Mouse (Mus musculus) c-Kit-positive CD71-positive TER-119-negative erythroid progenitor cells, embryonic 14.5 days (primary cell): ENCODE data around the gene Tango2.

Experiments
- DNase-seq: peaks from one replicate; pipeline ENCODE4 v3.0.0-alpha.2; 2013; ENCODE audit warnings: low read depth

Tango2 gene

GRCm38 (mm10) chr16:18383045-18383726 lies 35.3 kb upstream of the Tango2 start:
- no peak for DNase-seq

DNA sequence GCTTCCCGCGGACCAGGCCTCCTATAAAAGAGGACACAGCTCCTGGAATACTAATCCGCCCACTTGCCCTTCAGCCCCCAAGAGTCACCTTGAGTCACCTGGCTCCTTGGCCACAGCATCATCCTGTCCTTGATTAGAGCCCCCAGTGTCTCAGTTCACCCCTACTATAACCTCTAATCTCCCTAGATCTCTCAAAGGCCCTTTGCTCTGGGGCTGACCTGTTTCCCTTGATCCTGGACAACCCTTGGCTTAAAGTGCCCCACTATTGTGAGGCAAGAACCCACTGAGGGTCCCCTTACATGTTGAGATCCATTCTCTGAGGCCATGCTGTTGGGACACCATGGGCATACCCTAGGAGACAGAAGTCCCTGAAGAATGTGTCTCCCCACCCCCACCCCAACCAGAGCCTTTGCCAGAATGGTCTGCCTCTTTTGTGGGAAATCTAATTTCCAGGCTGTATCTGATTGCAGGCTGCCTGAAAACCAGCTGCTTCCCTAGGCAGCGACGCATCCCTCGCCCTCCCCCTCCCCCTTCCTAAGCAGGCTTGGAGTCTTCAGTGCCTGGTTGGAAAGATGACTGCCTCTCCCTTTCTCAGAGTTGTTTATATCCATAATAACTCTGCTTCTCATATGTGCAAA lies 33.8 kb upstream of the Tango2 start:
- DNase-seq, result no peak

DNA sequence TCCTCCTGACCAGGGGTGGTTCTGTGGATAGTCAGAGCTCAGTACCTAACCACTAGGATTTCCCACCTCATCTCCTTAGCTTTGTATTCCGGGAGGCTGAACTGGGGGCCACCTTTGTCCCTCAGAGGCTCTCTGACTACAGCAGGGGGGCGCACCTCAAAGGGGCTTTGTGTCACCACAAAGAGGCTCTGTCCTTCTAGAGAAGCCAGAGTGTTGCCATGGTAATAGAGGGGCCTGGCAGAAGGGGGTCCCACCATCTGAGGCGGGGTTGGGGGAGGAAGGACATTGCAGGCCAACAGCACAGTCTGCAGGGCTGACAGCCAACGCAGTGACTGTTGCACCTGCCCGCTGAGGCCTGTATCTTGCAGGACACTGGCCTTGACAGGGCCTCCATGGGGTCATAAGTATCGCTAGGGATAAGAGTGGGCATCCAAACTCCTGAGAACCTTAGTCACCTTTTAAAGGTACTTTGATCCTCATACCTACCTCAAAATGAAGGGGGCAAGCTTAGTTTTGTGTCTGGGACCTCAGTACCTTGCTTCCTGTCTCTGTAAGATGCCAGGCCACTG lies 32.7 kb upstream of the Tango2 start:
- no peak for DNase-seq

DNA sequence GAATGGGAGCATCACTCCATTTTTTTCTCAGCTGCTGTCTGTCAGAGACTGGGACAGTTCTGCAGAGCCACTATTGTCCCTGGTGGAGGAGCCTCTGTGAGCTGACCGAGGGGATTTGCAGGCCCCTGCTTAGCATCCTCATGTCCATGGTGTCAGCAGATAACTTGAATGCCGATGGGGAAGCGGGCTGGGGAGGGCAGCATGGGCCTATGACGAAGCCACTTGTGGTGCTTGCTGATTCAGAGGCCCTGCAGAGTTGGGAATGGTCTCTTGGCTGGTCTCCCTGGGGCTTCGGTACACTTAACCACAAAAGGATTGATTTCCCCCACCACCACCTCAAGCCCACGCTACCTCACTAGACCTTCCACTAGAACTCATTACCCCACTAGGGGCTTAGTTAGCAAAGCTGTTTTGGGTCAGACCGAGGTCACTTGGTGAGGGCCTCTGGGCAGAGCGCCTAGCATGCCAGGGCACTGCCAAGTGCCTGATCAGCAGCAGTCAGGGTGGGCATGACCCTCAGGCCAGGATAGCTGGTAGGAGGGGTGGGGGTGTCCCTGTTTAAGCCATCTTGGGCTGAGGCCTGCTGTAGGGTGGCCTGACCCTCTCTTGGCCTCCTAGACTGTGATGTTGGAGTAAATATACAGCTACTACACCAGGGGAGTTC lies 31.6 kb upstream of the Tango2 start:
- no peak for DNase-seq

GRCm38 (mm10) chr16:18378489-18378888 lies 30.6 kb upstream of the Tango2 start:
- no peak for DNase-seq

DNA sequence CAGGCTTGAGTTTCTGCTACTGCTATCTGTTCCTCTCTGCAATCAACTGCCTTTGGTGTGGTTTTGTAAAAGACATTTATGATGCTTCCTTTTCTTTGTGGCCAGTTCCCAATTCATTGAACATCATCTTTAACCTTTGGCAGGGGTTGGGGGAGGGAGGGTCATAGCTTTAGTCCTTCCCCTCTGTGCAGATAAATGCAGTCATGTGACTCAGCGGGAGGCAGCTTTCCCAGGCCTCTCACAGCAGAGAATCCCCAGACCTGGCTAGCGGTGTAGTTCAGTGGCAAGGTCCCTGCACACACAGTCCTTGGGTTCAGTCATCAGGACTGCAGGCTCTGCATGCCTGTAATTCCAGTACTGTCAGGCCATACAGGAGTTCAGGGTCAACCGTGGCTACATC lies 29.3 kb upstream of the Tango2 start:
- DNase-seq, result no peak

GRCm38 (mm10) chr16:18376297-18376954 lies 28.5 kb upstream of the Tango2 start:
- no peak for DNase-seq

GRCm38 (mm10) chr16:18373632-18374031 lies 25.7 kb upstream of the Tango2 start:
- no peak for DNase-seq

- peak; percentile 50 for DNase-seq
Measured at GRCm38 (mm10) chr16:18370197-18370596, 22.3 kb upstream of the Tango2 start.

DNA sequence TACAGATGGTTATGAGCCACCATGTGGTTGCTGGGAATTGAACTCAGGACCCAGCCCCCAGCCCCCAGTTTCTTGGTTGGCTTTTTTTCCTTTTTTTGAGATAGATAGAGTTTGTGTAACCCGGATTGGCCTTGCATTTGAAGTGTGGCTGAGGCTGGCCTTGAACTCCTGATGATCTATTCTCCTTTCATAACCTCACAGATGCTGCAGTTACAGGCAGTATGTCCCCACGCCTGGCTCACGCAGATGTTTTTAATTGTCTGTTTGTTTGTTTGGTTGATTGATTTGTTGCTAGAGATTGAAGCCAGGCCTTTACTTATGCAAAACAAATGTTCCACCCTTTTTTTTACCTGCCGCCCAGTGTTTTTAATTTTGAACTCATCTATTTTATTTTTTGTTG lies 18.9 kb upstream of the Tango2 start:
- no peak for DNase-seq

- DNase-seq, result no peak
Measured at GRCm38 (mm10) chr16:18362948-18363347, 15.0 kb upstream of the Tango2 start.

DNA sequence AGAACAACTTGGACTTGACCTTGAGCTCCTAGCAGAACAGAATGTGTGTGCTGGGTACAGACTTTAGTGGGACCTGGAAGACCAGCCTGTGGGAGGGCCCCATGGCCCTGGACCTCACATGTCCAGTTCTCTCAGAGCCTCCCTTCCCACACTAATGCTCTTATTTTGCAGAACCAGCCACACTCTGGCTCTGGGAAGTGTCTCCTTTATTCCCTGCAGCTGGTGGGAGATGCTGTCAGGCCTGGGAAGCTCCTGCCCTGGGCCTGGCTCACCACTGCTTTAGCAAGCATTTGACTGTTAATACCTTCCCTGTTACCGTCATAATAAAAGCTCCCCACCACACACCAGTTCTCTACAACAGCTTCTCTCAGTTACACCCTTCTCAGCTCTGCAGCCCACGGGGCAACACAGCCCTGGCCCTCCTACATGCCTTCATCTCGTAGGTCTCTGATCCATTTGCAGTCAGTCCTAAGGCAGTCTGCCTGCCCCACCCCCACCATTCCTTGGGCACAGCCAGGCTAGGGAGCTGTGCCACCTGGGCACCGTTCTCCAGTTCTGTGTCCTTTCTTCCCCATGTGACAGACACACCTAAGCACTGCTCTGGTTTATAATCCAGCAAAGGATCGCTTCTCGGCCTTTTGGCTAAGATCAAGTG lies 12.4 kb upstream of the Tango2 start:
- no peak for DNase-seq

DNA sequence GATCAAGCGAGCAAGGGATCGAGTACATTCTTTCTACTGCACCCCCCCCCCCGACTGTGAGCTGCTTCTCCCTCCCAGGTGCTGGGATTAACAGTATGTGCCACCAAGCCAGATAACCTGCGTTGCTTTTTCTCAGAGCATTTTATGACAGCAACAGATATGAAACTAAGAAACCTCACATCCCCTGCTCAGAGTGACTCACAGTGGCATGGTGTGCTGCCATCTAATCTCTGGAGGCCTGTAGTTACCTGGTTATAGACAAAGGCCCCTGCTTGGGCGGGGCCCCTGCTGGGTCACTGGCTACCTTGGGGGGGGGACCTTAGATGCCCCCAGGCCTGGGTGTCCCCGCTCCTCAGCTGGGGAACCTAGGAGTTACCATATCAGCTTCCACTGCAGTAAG lies 10.1 kb upstream of the Tango2 start:
- DNase-seq, result no peak

GRCm38 (mm10) chr16:18356961-18357360 lies 9.1 kb upstream of the Tango2 start:
- no peak for DNase-seq

- peak; percentile 73 for DNase-seq
Measured at GRCm38 (mm10) chr16:18353106-18353505, 5.2 kb upstream of the Tango2 start.

DNA sequence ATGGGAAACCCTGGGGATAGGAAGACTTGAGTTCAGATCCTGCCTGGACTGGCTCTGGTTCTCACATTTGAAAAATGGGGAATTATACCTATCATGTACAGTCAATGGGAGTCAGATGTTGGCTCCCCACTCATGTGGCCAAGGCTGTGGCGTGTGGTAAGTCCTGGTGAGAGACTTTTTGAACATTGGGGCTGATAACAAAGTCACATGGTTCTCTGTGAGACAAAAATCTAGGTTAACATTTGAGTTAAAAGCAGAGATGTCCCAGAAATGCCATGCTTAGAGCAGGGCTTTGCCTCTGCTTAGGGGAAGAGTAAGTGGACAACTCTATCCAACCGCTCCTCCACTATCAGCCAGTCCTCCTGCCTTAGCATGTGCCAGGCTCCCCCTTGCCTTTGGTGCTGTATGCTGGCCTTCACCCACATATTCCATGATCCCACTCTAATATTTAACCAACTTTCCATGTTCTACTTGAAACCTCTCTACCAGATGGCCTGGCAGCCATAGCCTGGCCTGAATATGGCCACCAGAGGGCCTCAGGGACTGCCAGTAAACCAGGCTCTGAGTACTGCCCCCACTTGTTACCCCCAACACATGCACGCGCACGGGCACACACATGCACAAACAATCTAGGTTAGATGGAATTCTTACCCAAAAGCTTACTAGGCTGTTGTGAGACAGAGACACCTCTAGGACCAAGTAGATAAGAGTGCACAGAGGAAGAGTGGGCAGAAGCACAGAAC lies 3.6 kb upstream of the Tango2 start:
- no peak for DNase-seq

DNA sequence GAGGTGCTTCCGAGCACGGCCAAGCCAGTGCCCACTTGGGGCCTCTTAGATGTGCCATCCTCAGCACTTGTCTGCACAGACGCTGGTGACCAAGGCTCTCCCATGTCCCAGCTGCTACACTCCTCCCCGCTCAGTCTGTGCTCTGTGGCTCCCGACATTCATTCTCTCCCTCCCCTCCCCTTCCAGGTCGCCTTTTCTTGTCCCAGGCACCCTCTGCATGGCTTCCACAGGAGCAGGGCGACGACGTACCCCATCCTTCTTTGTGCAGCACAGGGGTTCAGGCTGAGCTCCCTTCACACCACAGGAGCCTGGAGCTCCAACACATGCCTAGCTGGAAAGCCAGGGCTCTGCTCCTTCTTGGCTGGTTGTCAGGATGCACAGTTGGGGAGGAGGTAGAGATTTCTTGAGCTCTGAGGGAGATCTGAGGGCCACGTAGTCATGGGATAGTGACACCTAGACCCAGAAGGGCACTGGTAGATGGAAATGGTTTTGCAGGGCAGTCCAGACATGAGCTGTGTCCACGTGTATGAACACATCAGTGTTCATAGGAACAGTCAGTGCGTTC lies 1.9 kb upstream of the Tango2 start:
- DNase-seq, result no peak

- no peak for DNase-seq
Measured at GRCm38 (mm10) chr16:18348601-18349175, 785 bp upstream of the Tango2 start.

DNA sequence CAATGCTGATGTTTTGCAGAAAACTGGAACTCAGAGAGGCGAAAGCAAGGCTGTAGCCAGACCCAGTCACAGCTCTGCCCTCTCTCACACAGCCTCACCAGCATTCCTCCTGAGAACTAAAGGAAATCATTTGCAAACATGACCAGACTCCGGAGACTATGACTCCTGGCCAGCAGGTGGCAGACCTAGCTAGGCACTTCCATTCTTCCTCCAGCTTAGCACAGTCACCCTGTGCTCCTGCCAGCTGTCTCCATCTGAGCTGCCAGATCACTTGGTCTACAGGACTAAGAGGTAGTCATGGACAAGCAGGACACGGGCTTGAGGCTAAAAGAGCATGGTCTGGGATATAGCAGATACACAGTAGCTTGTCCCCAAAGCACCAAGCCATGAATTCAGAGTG lies 2.7 kb downstream of the Tango2 start:
- DNase-seq, result peak; percentile 84

DNA sequence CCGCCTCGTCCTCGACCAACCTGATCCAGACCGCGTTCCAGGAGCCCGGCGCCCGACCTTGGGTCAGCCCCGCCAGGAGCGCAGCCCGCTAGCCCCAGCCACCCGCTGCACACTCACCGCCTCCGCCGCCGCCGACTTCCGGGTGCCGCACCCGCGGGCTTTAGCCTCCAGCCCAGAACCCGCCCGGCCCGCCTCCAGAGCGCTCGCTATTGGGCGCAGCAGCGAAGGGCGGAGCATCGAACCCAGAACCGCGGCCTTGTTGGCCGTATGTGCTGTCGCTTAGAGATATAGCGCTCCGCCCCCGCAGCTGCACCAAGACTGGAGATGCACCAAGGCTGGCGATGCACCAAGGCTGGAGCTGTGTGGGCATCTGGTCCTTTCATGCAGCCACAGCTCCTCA lies 4.1 kb downstream of the Tango2 start:
- peak; percentile 96 for DNase-seq
